Mouse (Mus musculus) layer of hippocampus, postnatal 10 days (tissue): ENCODE data around the gene Prss40. TPM values are rescaled to one million over a fixed set of nuclear protein-coding genes. Genes with fewer than 3 reads are reported as not detected.

Experiments used
- DNase-seq, 2 experiments: peaks; one replicate each; pipeline ENCODE4 v3.0.0; 2021; ENCODE audit warnings: low spot score in 2 of 2
- long read RNA-seq: library from polyadenylated mRNA; stranded (forward); transcript quantifications from one replicate; pipeline ENCODE4 v2.0.0, GENCODE M21; 2023
- total RNA-seq, 2 experiments: library from RNA; stranded (reverse); gene quantifications; 2 replicates each; pipeline ENCODE4 v1.2.3; 2021

Prss40 gene
- total RNA-seq = not detected
- long read RNA-seq = 0 reads

DNA sequence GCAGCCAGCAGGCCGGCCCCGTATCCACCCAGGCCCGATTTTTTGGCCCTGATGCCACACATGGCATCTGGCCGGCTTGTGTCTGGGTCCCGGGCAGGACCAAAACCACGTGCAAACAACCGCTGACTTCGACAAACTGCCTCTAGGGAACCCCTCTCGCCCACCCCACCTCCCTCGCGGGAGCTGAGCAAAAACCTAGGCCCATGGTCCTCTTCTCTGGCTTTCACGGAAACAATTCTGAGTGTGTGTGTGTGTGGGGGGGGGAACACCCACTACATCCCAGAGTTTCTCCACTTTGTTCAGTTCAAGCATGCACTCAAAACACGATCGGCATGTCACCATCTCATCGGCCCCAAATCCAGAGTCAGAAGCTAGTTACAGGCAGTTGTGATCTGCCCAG is at the start of gene Prss40:
Prss40 (minus strand) TSS at position 101 of the 400 bp plus-strand sequence.
- DNase-seq = no peak

- DNase-seq = peak; percentile 73 to 81
Measured at GRCm38 (mm10) chr1:34602363-34602762, 41.6 kb upstream of the Prss40 start.

GRCm38 (mm10) chr1:34601323-34602047 is 40.7 kb upstream of the Prss40 start:
- DNase-seq = no peak

- no peak for DNase-seq
Measured at GRCm38 (mm10) chr1:34600000-34600399, 39.3 kb upstream of the Prss40 start.

GRCm38 (mm10) chr1:34587298-34588096 is 26.8 kb upstream of the Prss40 start:
- DNase-seq = no peak

DNA sequence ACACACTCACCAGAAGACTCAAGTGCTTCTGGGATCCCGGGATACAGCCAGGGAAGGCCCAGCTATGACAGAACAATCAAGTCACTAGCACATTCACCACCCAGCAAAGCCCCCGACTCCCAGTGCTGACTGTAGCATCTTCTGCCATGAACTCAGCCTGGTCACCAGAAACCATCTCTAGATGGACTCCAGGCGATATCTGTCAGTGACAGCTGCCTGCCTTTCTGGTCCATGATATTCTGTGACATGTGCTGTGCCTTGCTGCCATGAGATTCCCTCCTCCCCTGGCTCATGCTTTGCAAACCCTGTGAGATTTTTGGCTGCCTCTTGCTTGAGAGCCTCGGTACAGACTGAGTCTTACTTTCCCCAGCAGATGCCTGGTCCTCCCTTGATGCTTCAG is 24.0 kb upstream of the Prss40 start:
- peak; percentile 26 to 35 for DNase-seq

- peak; percentile 88 to 90 for DNase-seq
Measured at GRCm38 (mm10) chr1:34583821-34584263, 23.1 kb upstream of the Prss40 start.

- DNase-seq = no peak
Measured at GRCm38 (mm10) chr1:34582218-34582617, 21.5 kb upstream of the Prss40 start.

DNA sequence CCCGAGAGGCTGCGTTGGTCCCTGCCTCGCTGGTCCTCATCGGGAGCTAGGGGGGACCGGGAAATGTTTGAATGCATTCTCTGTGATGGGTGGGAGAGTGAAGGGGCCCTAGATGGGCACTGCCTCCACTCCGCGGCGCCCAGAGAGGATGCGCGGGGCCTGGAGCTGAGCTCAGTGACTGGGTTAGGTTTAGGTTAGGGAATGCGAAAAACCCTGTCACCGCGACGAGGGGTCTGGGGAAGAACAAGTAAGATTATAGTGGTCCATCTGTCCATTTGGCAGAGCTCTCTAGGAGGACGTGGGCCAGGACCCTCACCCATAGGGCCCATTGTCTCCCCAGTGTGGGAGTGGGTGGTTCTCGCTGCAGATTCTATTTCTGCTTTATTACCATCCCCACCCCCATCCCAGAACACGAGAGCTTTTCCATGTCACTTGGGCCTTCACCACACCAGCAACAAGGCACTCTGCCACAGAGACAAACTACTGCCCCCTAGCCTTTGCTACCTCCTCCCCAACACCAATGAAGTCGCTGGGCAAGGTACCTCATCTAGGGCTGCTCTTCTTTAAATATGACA is 19.1 kb upstream of the Prss40 start:
- no peak for DNase-seq

GRCm38 (mm10) chr1:34578851-34579781 is 18.4 kb upstream of the Prss40 start, which contains the start of gene Amer3:
Gene Amer3 (plus strand): TSS chr1:34579657.
- peak; percentile 80 to 85 for DNase-seq

GRCm38 (mm10) chr1:34573221-34573620 is 12.5 kb upstream of the Prss40 start:
- no peak for DNase-seq

DNA sequence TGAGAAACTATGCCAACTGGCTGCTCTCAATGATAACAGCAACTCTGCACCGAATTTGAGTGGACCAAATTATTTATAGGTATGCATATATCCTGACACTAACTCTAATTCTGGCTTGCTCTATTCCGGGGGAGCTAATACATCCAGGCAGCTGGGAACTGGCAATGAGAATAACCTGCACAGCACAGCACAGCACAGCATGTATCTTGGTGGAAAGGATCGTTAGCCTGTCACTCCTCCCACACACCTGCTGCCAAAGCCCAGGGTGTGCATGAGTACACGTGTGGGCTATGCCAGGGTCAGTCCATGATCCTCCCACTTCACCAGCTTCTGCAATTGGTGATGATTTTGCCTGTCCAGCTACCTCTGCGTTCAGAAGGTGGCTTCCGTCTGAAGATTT is 10.7 kb upstream of the Prss40 start:
- no peak for DNase-seq

DNA sequence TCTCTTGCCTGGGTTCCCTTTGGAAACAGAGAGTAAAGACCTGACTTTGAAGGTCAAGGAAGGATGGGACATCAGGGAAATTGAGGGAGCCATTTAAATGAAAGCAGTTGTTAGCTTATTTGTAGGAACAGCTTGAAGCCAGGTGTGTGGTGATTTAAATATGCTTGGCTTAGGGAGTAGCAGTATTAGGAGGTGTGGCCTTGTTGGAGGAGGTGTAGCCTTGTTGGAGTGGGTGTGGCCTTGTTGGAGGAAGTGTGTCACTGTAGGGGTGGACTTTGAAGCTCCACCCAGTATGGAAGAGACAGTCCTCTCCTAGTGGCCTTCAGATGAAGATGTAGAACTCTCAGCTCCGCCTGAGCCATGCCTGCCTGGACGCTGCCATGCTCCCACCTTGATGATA is 9.1 kb upstream of the Prss40 start:
- no peak for DNase-seq

- no peak for DNase-seq
Measured at GRCm38 (mm10) chr1:34568120-34568519, 7.4 kb upstream of the Prss40 start.

DNA sequence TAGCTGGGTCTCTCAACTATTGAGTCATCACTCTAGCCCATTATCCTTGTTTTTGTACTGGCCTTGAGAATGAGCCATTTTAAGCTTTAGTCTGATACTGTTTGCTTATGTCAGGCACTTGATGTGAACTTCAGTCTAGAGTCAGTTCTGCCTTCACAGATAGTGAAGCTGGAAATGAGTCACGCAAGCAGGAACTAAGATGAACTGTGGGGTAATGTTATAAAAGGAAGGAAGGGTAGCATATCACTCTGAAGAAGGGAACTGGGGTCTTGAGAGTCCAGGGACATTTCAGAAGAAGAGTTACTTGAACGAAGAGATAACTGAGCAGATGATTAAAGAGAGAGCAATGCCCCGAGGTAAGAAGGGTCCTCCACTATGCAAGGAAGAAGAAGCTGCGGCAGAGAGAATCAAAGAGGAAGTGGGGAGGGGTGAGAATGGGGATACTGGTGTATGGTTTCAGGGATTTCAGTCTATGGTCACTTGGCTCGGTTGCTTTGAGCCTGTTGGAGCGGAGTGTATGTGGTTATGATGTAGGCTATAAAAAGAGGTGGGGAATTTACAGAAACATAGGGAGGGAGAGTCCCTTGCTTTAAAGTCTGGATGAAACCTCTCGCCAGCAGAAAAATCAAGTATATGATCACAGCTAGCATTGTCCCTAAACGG is 3.8 kb upstream of the Prss40 start:
- DNase-seq = no peak

- no peak for DNase-seq
Measured at GRCm38 (mm10) chr1:34554275-34554674, 6.5 kb downstream of the Prss40 start.

GRCm38 (mm10) chr1:34553690-34554089 is 7.1 kb downstream of the Prss40 start:
- no peak for DNase-seq

DNA sequence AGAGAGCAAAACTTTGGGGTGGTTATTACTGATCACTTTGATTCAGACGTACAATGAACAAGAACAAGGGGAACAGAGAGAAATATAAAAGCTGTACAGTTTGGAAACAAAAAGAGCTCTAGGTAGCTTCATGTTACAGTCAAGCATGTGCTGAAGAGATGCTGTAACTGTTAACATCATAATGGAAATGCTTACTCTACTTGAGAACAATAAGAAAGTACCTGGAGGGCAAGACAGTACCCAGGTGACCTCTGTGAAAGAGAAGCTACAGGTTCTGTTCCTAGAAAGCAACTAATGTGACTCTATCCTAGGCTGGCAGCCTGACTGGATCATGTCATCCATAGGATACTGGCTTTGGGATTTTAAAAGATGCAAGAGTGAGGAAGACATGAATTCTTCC is 13.7 kb downstream of the Prss40 start:
- no peak for DNase-seq

GRCm38 (mm10) chr1:34536767-34537485 is 23.8 kb downstream of the Prss40 start:
- no peak for DNase-seq

DNA sequence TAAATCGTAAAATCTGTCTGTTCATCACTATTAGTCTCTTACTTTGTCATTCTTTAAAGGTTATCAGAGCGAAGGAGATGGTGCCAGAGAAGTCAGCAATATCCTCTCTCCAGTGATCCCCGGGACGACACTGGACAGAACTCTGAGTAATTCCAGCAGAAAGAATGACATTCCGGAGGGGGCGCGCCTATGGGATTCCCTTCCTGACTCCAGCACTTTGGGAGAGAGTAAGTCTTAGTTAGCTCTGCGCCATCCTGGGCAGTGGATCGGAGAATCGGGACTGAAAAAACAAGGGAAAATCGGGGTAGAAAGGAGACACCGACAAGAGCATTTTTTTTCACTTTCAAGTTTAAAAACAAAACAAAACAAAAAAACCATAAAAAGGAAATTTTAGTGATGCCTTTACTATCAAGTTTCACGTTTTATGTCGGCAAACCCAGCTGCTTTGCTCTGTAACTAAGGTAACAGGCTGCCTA is 24.4 kb downstream of the Prss40 start:
- DNase-seq = no peak
